Mouse (Mus musculus) ovary, postnatal 14 days (tissue): ENCODE results near the gene Sec61a2.

ENCODE experiments used
- DNase-seq: peaks from one replicate; pipeline ENCODE4 v3.0.0; 2022; ENCODE audit warnings: low spot score

Gene Sec61a2

GRCm38 (mm10) chr2:5888865-5889264 lies 6.4 kb downstream of the Sec61a2 start:
- DNase-seq = no peak

GRCm38 (mm10) chr2:5877446-5877845 lies 17.8 kb downstream of the Sec61a2 start:
- DNase-seq = no peak

GRCm38 (mm10) chr2:5869746-5870145 lies 25.5 kb downstream of the Sec61a2 start:
- DNase-seq = no peak

GRCm38 (mm10) chr2:5867681-5868080 lies 27.6 kb downstream of the Sec61a2 start:
- no peak for DNase-seq

GRCm38 (mm10) chr2:5862834-5863233 lies 32.4 kb downstream of the Sec61a2 start, which contains the start of gene Gm13199:
Gm13199 (minus strand) TSS chr2:5862934.
- no peak for DNase-seq

GRCm38 (mm10) chr2:5851866-5852265 lies 43.4 kb downstream of the Sec61a2 start:
- DNase-seq = no peak

- DNase-seq = no peak
Observed at GRCm38 (mm10) chr2:5851116-5851515, 44.1 kb downstream of the Sec61a2 start.

GRCm38 (mm10) chr2:5845826-5846225 lies 49.4 kb downstream of the Sec61a2 start:
- DNase-seq = no peak

GRCm38 (mm10) chr2:5844873-5845631 lies 50.2 kb downstream of the Sec61a2 start, which contains the start of the genes Nudt5 and Cdc123:
Nudt5 (plus strand) TSS chr2:5845019.
Cdc123 (minus strand) TSS chr2:5845164.
- peak; percentile 73 for DNase-seq

- DNase-seq = no peak
Observed at GRCm38 (mm10) chr2:5844181-5844872, 50.9 kb downstream of the Sec61a2 start.

GRCm38 (mm10) chr2:5840815-5841214 lies 54.4 kb downstream of the Sec61a2 start:
- no peak for DNase-seq

- no peak for DNase-seq
Observed at GRCm38 (mm10) chr2:5825265-5825913, 69.8 kb downstream of the Sec61a2 start.

GRCm38 (mm10) chr2:5824685-5825084 lies 70.5 kb downstream of the Sec61a2 start:
- DNase-seq = no peak

GRCm38 (mm10) chr2:5824213-5824612 lies 71.0 kb downstream of the Sec61a2 start:
- no peak for DNase-seq

- DNase-seq = no peak
Observed at GRCm38 (mm10) chr2:5822449-5822848, 72.8 kb downstream of the Sec61a2 start.

GRCm38 (mm10) chr2:5821264-5821663 lies 74.0 kb downstream of the Sec61a2 start:
- no peak for DNase-seq
